Mouse (Mus musculus) heart, embryonic 15.5 days (tissue): Measurements from ENCODE around the gene Slc25a39. TPM values are rescaled to one million over a fixed set of nuclear protein-coding genes. Genes with fewer than 3 reads are reported as not detected.
A peak's percentile ranks its signal among the peaks of the same experiment; 100 is the strongest.

Source experiments
- ATAC-seq: fragments of 200-750 bp; cut with Nextera tagmentation; replicated peaks from 2 replicates; pipeline ENCODE4 v1.8.0; 2017; ENCODE audit warnings: low read depth, moderate TSS enrichment; ENCODE audit not compliant: insufficient number of reproducible peaks, insufficient read depth, low FRiP score
- H3K27ac ChIP-seq: fragments of 300-500 bp; sonication (generic); 2 replicates; pipeline ENCODE4 v1.5.1; 2015; ENCODE audit warnings: mild to moderate bottlenecking, inconsistent platforms
- H3K27me3 ChIP-seq: fragments of 300-500 bp; sonication (generic); 2 replicates; pipeline ENCODE4 v1.6.1; 2015; ENCODE audit warnings: inconsistent platforms
- H3K36me3 ChIP-seq: fragments of 300-500 bp; sonication (generic); 2 replicates; pipeline ENCODE4 v1.6.1; 2015; ENCODE audit warnings: mild to moderate bottlenecking, inconsistent platforms
- H3K4me1 ChIP-seq: fragments of 300-500 bp; sonication (generic); replicated peaks from 2 replicates; pipeline ENCODE4 v1.6.1; 2015; ENCODE audit warnings: inconsistent platforms
- H3K4me2 ChIP-seq: fragments of 300-500 bp; sonication (generic); 2 replicates; pipeline ENCODE4 v1.6.1; 2015; ENCODE audit warnings: inconsistent platforms, mild to moderate bottlenecking, moderate library complexity
- H3K4me3 ChIP-seq: fragments of 300-500 bp; sonication (generic); 2 replicates; pipeline ENCODE4 v1.5.1; 2015; ENCODE audit warnings: mild to moderate bottlenecking, inconsistent platforms
- H3K9ac ChIP-seq: fragments of 300-500 bp; sonication (generic); 2 replicates; pipeline ENCODE4 v1.6.1; 2015; ENCODE audit warnings: mild to moderate bottlenecking, inconsistent platforms
- H3K9me3 ChIP-seq: fragments of 300-500 bp; sonication (generic); replicated peaks from 2 replicates; pipeline ENCODE4 v1.6.1; 2016; ENCODE audit warnings: inconsistent platforms
- WGBS: fragments of 180-500 bp; shearing (Covaris S2); methylation state at CpG from one replicate; pipeline ENCODE4 v1.1.7; 2015; ENCODE audit warnings: mixed read lengths; 5-methylcytosine and 5-hydroxymethylcytosine counted together
- polyA plus RNA-seq: library from polyadenylated mRNA; unstranded; fragments of >200 nt; fragmentation: Nextera tagmentation; extraction: Ambion mirVana; gene quantifications from 2 replicates; pipeline ENCODE4 v1.2.1, GENCODE M21; 2015

The Slc25a39 gene
- polyA plus RNA-seq, 1 experiment from 2014 or later, result 293 TPM

DNA sequence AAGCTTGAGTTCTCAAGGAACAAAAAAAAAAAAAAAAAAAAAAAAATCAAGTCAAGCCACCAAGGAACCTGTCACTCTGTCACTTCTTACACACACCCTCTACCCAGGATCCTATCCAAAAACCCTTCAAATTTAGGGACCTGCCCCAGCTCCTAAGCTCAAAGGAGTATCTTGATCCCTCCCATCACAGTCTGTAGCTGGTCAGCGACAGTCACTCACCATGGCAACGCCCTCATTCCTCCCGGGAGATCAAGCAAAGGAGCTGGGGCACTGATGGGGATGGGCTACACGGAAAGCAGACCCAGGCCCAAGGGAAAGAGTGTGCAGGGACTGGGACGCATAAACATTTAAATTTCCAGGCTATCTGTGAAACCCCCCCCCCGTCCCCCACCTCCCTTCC, 37.0 kb upstream of the Slc25a39 start:
- 17% methylated on average over 6 of the region's 6 CpGs for WGBS
- H3K27ac ChIP-seq, result peak overlapping the region; percentile 87; the same call in 1 of the 2 replicates
- peak overlapping the region; percentile 88 for H3K4me2 ChIP-seq
- H3K9ac ChIP-seq, result no peak overlapping the region
- H3K27me3 ChIP-seq, result 0 out of 2 replicates have a peak, but pooled peaks cover 3% of the 10 kb centered on the region
- peaks cover 56% of the 10 kb centered on the region for H3K4me1 ChIP-seq
- no peak for ATAC-seq
- H3K4me3 ChIP-seq, result no peak overlapping the region
- H3K36me3 ChIP-seq, result peaks cover 25% of the 10 kb centered on the region; the same call in 1 of the 2 replicates
- H3K9me3 ChIP-seq, result no peaks in the 10 kb centered on the region

DNA sequence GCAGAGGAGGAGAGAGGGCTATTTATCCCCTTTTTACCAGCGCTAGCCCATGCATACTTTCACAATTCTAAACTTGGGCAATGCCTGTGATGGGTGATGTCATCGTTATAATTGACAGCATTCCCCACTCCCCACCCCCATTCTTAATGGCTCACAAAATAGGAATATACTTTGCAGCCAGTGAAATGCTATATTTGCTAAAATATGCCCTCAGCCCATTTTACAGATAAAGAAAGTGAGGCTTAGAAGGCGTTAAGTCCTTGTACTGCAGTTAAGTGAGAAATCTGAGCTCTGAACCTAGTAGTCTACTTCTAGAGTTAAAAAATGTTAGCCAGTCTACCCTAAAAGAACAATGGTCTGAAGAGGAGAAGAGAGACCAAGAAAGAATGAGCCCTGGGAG, 36.6 kb upstream of the Slc25a39 start:
- Histone ChIP-seq H3K9ac (no peak overlapping the region; the same call in 1 of the 2 replicates), H3K4me3 (no peak overlapping the region), H3K4me2 (no peak overlapping the region), H3K27me3 (peaks cover 4% of the 10 kb centered on the region; the same call in 1 of the 2 replicates), H3K4me1 (peaks cover 55% of the 10 kb centered on the region), H3K9me3 (no peaks in the 10 kb centered on the region), H3K36me3 (peaks cover 28% of the 10 kb centered on the region; the same call in 1 of the 2 replicates), H3K27ac (no peak overlapping the region)
- no peak for ATAC-seq
- 62% methylated on average over 3 of the region's 3 CpGs for WGBS

- Histone ChIP-seq H3K4me3 (no peak overlapping the region), H3K4me2 (peak overlapping the region; percentile 21), H3K9me3 (no peaks in the 10 kb centered on the region), H3K27ac (no peak overlapping the region), H3K36me3 (peaks cover 34% of the 10 kb centered on the region; the same call in 1 of the 2 replicates), H3K4me1 (peaks cover 53% of the 10 kb centered on the region), H3K9ac (no peak overlapping the region; the same call in 1 of the 2 replicates), H3K27me3 (peaks cover 7% of the 10 kb centered on the region; the same call in 1 of the 2 replicates)
- ATAC-seq, result no peak
- WGBS, result 45% methylated on average over 12 of the region's 12 CpGs
These were observed 36.0 kb upstream of the Slc25a39 start for GRCm38 (mm10) chr11:102443740-102444139.

- Histone ChIP-seq H3K36me3 (peaks cover 35% of the 10 kb centered on the region; the same call in 1 of the 2 replicates), H3K4me2 (no peak overlapping the region), H3K4me3 (no peak overlapping the region), H3K4me1 (peaks cover 57% of the 10 kb centered on the region), H3K27ac (peak overlapping the region; percentile 47; the same call in 1 of the 2 replicates), H3K9ac (no peak overlapping the region), H3K9me3 (no peaks in the 10 kb centered on the region), H3K27me3 (peaks cover 4% of the 10 kb centered on the region; the same call in 1 of the 2 replicates)
- no peak for ATAC-seq
- 88% methylated on average over 6 of the region's 6 CpGs for WGBS
These were observed 34.3 kb upstream of the Slc25a39 start for GRCm38 (mm10) chr11:102442089-102442488.

GRCm38 (mm10) chr11:102441434-102441833, 33.7 kb upstream of the Slc25a39 start:
- H3K4me2 ChIP-seq, result no peak overlapping the region
- no peak for ATAC-seq
- peaks cover 4% of the 10 kb centered on the region; the same call in 1 of the 2 replicates for H3K27me3 ChIP-seq
- no peak overlapping the region for H3K4me3 ChIP-seq
- peaks cover 37% of the 10 kb centered on the region; the same call in 1 of the 2 replicates for H3K36me3 ChIP-seq
- H3K4me1 ChIP-seq, result peaks cover 59% of the 10 kb centered on the region
- H3K27ac ChIP-seq, result no peak overlapping the region
- WGBS, result 79% methylated on average over 3 of the region's 3 CpGs
- no peak overlapping the region for H3K9ac ChIP-seq
- H3K9me3 ChIP-seq, result no peaks in the 10 kb centered on the region

- WGBS, result 88% methylated on average over 8 of the region's 8 CpGs
- Histone ChIP-seq H3K27me3 (peaks cover 4% of the 10 kb centered on the region; the same call in 1 of the 2 replicates), H3K4me3 (no peak overlapping the region), H3K36me3 (peaks cover 47% of the 10 kb centered on the region; the same call in 1 of the 2 replicates), H3K9ac (no peak overlapping the region), H3K27ac (no peak overlapping the region), H3K9me3 (no peaks in the 10 kb centered on the region), H3K4me1 (peaks cover 58% of the 10 kb centered on the region), H3K4me2 (no peak overlapping the region)
- ATAC-seq, result no peak
These were observed 32.5 kb upstream of the Slc25a39 start for GRCm38 (mm10) chr11:102440255-102440654.

DNA sequence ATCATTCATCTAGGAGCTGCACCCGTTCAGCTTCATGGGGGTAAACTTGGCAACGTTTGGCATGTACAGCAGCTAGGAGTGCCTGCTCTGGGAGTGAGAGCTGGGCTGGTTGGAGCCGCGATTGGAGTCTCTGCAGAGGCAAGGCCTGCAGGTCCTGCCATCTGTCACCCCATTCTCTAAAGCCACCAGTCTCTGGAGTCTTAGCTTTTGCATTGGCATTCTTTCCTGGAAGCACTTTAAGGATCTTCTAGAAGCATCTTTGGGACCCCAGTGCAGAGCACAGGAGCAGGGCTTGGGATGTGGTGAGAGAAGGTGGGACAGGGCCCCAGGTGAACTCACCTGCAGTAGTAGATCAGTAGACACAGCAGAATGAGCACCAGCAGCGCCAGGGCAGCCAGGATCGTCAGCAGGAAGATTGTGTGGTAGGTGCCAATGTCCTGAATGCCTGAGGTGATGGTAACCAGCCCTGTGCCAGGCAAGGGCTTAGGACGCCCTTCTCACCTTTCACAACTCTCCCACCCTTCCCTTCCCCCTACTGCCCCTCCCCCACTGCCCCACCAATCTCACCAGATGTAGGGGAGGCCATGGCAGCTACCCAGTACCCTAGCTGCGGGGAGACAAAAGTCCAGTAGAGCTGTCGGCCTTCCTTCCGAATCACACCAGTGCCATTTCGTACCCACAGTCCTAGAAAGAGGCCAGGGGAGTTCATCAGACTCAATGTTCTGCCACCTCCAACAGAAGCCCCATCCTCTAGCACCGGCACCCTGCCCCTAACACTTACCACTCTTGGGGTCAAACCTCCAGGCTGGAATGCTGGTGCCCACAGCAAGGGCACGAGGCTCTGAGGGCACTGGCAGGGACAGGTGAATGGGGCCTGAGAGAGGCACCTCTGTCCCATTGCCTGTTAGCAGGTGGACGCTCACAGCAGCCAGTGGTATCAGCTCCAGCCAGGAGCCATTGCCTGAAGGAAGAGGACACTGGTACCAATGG, 31.6 kb upstream of the Slc25a39 start:
- Histone ChIP-seq H3K9me3 (no peaks in the 10 kb centered on the region), H3K9ac (no peak overlapping the region), H3K4me2 (no peak overlapping the region), H3K4me1 (peaks cover 49% of the 10 kb centered on the region), H3K4me3 (no peak overlapping the region), H3K36me3 (peaks cover 55% of the 10 kb centered on the region; the same call in 1 of the 2 replicates), H3K27me3 (peaks cover 4% of the 10 kb centered on the region; the same call in 1 of the 2 replicates), H3K27ac (no peak overlapping the region)
- no peak for ATAC-seq
- 83% methylated on average over 14 of the region's 14 CpGs for WGBS

GRCm38 (mm10) chr11:102438212-102439092, 30.7 kb upstream of the Slc25a39 start:
- no peaks in the 10 kb centered on the region for H3K9me3 ChIP-seq
- ATAC-seq, result peak; percentile 56
- H3K27ac ChIP-seq, result peak overlapping the region; percentile 39; the same call in 1 of the 2 replicates
- peak overlapping the region; percentile 94 for H3K4me2 ChIP-seq
- H3K4me3 ChIP-seq, result peak overlapping the region; percentile 51
- H3K4me1 ChIP-seq, result peaks cover 46% of the 10 kb centered on the region
- peaks cover 4% of the 10 kb centered on the region; the same call in 1 of the 2 replicates for H3K27me3 ChIP-seq
- H3K9ac ChIP-seq, result peak overlapping the region; percentile 67
- H3K36me3 ChIP-seq, result peaks cover 55% of the 10 kb centered on the region; the same call in 1 of the 2 replicates
- WGBS, result 16% methylated on average over 77 of the region's 77 CpGs

- peak overlapping the region; percentile 51 for H3K4me3 ChIP-seq
- H3K4me2 ChIP-seq, result peak overlapping the region; percentile 94
- H3K9ac ChIP-seq, result peak overlapping the region; percentile 67
- H3K9me3 ChIP-seq, result no peaks in the 10 kb centered on the region
- H3K27ac ChIP-seq, result peak overlapping the region; percentile 39
- peaks cover 50% of the 10 kb centered on the region; the same call in 1 of the 2 replicates for H3K36me3 ChIP-seq
- peak; percentile 50 for ATAC-seq
- 8% methylated on average over 87 of the region's 87 CpGs for WGBS
- H3K27me3 ChIP-seq, result peaks cover 4% of the 10 kb centered on the region; the same call in 1 of the 2 replicates
- H3K4me1 ChIP-seq, result peaks cover 55% of the 10 kb centered on the region
These were observed 29.6 kb upstream of the Slc25a39 start for GRCm38 (mm10) chr11:102437120-102438061.

DNA sequence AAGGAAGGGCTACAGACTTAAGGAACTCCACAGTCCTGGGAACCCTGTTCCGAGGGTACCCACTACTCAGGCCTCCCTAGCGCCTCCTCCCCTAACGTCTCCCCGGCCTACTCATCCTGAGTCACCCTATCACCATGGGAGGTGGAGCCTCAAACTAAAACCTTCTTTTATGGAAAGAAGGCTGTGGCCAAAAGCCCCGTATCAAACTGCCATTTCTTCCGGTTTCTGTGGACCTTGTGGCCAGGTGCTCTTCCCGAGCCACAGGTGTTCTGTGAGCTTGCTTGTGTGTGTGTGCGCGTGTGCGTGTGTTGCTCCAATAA, 28.7 kb upstream of the Slc25a39 start:
- no peak overlapping the region for H3K27ac ChIP-seq
- H3K4me2 ChIP-seq, result no peak overlapping the region
- WGBS, result 79% methylated on average over 10 of the region's 10 CpGs
- H3K4me3 ChIP-seq, result no peak overlapping the region
- peaks cover 58% of the 10 kb centered on the region for H3K4me1 ChIP-seq
- peaks cover 4% of the 10 kb centered on the region; the same call in 1 of the 2 replicates for H3K27me3 ChIP-seq
- no peaks in the 10 kb centered on the region for H3K9me3 ChIP-seq
- H3K9ac ChIP-seq, result no peak overlapping the region
- ATAC-seq, result no peak
- H3K36me3 ChIP-seq, result peaks cover 43% of the 10 kb centered on the region; the same call in 1 of the 2 replicates
